Mouse (Mus musculus) heart, postnatal 0 days (tissue): ENCODE measurements around the gene Anxa3. TPM values are rescaled to one million over a fixed set of nuclear protein-coding genes. Genes with fewer than 3 reads are reported as not detected.

Source experiments
- ATAC-seq: fragments of 200-750 bp; cut with Nextera tagmentation; 2 replicates; pipeline ENCODE4 v1.8.0; 2017; ENCODE audit warnings: low read depth, moderate number of reproducible peaks, moderate library complexity; ENCODE audit not compliant: insufficient read depth
- DNase-seq: peaks from one replicate; pipeline ENCODE4 v3.0.0-alpha.2; 2016; ENCODE audit warnings: low spot score
- H3K27ac ChIP-seq: fragments of 300-500 bp; sonication (generic); 2 replicates; pipeline ENCODE4 v1.5.1; 2014; ENCODE audit warnings: low read depth, mild to moderate bottlenecking
- H3K27me3 ChIP-seq: fragments of 300-500 bp; sonication (generic); 2 replicates; pipeline ENCODE4 v1.6.1; 2014; ENCODE audit warnings: low read length, mixed read lengths; ENCODE audit not compliant: control insufficient read depth, insufficient read depth
- H3K36me3 ChIP-seq: fragments of 300-500 bp; sonication (generic); replicated peaks from 2 replicates; pipeline ENCODE4 v1.6.1; 2014; ENCODE audit warnings: low read length, mixed read lengths; ENCODE audit not compliant: control insufficient read depth, insufficient read depth
- H3K4me1 ChIP-seq: fragments of 300-500 bp; sonication (generic); 2 replicates; pipeline ENCODE4 v1.6.1; 2014; ENCODE audit warnings: antibody characterized with exemption; ENCODE audit not compliant: control insufficient read depth, insufficient read depth
- H3K4me2 ChIP-seq: fragments of 300-500 bp; sonication (generic); 2 replicates; pipeline ENCODE4 v1.6.1; 2014; ENCODE audit warnings: low read depth, mild to moderate bottlenecking, low read length, moderate library complexity
- H3K4me3 ChIP-seq: fragments of 300-500 bp; sonication (generic); 2 replicates; pipeline ENCODE4 v1.5.1; 2014; ENCODE audit warnings: low read depth, low read length
- H3K9ac ChIP-seq: fragments of 300-500 bp; sonication (generic); replicated peaks from 2 replicates; pipeline ENCODE4 v1.6.1; 2014; ENCODE audit warnings: low read depth, low read length, mixed read lengths
- H3K9me3 ChIP-seq: fragments of 300-500 bp; sonication (generic); replicated peaks from 2 replicates; pipeline ENCODE4 v1.6.1; 2016; ENCODE audit warnings: low read length; ENCODE audit not compliant: control insufficient read depth
- CTCF ChIP-seq: IDR thresholded peaks from 2 replicates; pipeline ENCODE4 v1.5.1; 2016; ENCODE audit warnings: antibody characterized with exemption, control low read depth, low read depth
- EP300 ChIP-seq: IDR thresholded peaks from 2 replicates; pipeline ENCODE4 v1.6.1; 2016; ENCODE audit warnings: antibody characterized with exemption, low read depth
- WGBS: fragments of 180-500 bp; shearing (Covaris S2); extraction: QIAGEN DNeasy Blood & Tissue Kit; methylation state at CpG from one replicate; pipeline ENCODE4 v1.1.7; 2014; 5-methylcytosine and 5-hydroxymethylcytosine counted together
- polyA plus RNA-seq: library from polyadenylated mRNA; unstranded; fragments of >200 nt; fragmentation: Nextera tagmentation; extraction: Ambion mirVana; gene quantifications from 2 replicates; pipeline ENCODE4 v1.2.1, GENCODE M21; 2015
- total RNA-seq: library from RNA; depleted of rRNA; stranded (reverse); fragments of >200 nt; gene quantifications from 2 replicates; pipeline ENCODE4 v1.2.3, GENCODE M21; 2014; ENCODE audit warnings: low replicate concordance

The Anxa3 gene
- total and polyA plus RNA-seq, 2 experiments from 2014 or later = 42.0 to 50.3 TPM

DNA sequence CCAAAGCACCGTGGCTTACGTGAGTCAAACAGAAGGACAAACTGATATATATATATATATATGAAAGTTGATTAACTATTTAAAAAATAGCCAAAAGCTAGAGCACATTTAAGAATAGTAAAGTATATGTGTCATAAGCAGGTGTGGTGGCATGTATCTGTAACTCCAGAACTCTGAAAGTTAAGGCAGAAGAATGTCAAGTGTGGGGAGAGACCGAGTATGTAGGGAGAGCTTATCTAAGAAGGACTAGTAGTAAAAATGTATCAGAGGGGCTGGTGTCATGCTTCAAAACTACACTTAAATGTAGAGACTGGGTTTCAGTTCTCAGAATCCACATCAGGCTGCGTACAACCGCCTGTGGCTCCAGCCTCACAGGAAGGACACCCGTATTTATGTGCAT is 4.3 kb downstream of the Anxa3 start:
- TF ChIP-seq CTCF (no peak), EP300 (no peak)
- no peak overlapping the region for H3K4me2 ChIP-seq
- no peaks in the 10 kb centered on the region for H3K9me3 ChIP-seq
- no peak overlapping the region for H3K9ac ChIP-seq
- DNase-seq (no peak), ATAC-seq (no peak)
- H3K4me1 ChIP-seq = 0 out of 2 replicates have a peak, but pooled peaks cover 5% of the 10 kb centered on the region
- no peak overlapping the region for H3K27ac ChIP-seq
- WGBS = 80% methylated on average over 6 of the region's 6 CpGs
- 0 out of 2 replicates have a peak, but pooled peaks cover 4% of the 10 kb centered on the region for H3K36me3 ChIP-seq
- H3K27me3 ChIP-seq = no peaks in the 10 kb centered on the region
- no peak overlapping the region for H3K4me3 ChIP-seq

DNA sequence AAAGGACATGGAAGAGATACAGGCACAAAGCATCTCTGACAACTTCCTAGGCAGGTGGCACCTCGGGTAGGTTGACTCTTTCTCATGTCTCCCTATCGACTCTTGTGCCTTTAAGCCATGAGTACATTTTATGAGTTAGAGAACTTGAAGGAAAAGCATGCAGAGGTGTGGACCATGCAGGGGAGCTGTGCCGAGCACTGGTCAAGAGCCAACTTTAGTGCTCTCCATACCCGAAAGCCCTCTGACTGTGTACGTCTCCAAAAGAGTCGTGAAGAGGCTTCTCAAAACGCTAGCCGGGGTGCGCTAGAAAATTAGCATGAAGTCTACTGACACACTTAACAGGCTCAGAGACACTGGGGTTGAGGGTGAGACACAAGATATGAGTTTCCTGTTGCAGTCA is 6.0 kb downstream of the Anxa3 start:
- Histone ChIP-seq H3K4me3 (no peak overlapping the region), H3K27ac (no peak overlapping the region), H3K9ac (no peak overlapping the region), H3K36me3 (0 out of 2 replicates have a peak, but pooled peaks cover 4% of the 10 kb centered on the region), H3K4me1 (0 out of 2 replicates have a peak, but pooled peaks cover 5% of the 10 kb centered on the region), H3K4me2 (no peak overlapping the region), H3K27me3 (no peaks in the 10 kb centered on the region), H3K9me3 (no peaks in the 10 kb centered on the region)
- no peak for ATAC-seq
- 89% methylated on average over 9 of the region's 9 CpGs for WGBS
- no peak for DNase-seq
- TF ChIP-seq CTCF (no peak), EP300 (no peak)

DNA sequence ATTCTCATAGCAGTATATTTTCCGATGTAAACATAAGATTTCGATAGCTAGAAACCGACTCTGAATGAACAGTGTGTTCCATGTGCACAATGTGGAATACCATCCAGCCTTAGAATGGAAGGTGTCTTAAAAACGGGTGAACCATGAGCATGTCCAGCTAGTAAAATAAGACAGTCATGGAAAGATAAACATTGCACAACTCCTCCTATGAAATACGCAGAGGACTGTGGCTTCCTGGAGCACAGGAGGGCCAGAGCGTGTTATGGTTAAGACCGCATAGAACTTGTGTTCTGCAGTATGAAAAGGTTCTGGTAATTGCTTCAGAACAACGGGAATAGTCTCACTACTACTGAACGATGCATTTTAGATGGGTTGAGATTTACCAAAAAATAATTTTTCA is 6.8 kb downstream of the Anxa3 start:
- no peak overlapping the region for H3K4me3 ChIP-seq
- H3K27ac ChIP-seq = no peak overlapping the region
- no peak overlapping the region for H3K9ac ChIP-seq
- 77% methylated on average over 9 of the region's 9 CpGs for WGBS
- ATAC-seq (no peak), DNase-seq (no peak)
- no peaks in the 10 kb centered on the region for H3K27me3 ChIP-seq
- no peak for TF ChIP-seq EP300
- TF ChIP-seq CTCF = no peak
- peaks cover 12% of the 10 kb centered on the region for H3K4me1 ChIP-seq
- 0 out of 2 replicates have a peak, but pooled peaks cover 4% of the 10 kb centered on the region for H3K36me3 ChIP-seq
- no peaks in the 10 kb centered on the region for H3K9me3 ChIP-seq
- H3K4me2 ChIP-seq = no peak overlapping the region

DNA sequence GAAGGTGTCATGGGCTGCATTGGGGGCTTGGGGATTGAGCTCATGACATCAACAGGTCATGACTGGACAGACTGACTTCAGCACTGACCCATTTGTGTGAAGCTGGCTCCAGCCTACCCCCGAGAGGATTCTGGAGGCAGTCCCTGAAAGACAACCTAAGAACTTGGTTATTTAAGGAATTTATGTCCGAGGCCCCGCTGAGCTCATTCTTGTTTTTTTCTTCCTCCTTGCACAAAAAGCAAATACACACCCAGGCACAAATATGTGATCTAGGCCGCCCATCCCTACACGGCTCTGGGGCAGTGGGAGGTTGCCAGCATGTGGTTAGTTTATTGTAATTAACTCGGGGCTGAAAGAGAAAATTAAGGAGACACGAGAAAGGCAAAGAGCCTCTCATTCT is 9.0 kb downstream of the Anxa3 start:
- WGBS = 34% methylated on average over 7 of the region's 7 CpGs
- Histone ChIP-seq H3K27ac (0 out of 2 replicates have a peak overlapping the region, but pooled peaks have one; percentile 27), H3K9ac (no peak overlapping the region), H3K27me3 (no peaks in the 10 kb centered on the region), H3K4me2 (no peak overlapping the region), H3K4me1 (peaks cover 12% of the 10 kb centered on the region), H3K9me3 (no peaks in the 10 kb centered on the region), H3K4me3 (no peak overlapping the region), H3K36me3 (0 out of 2 replicates have a peak, but pooled peaks cover 4% of the 10 kb centered on the region)
- DNase-seq (no peak), ATAC-seq (no peak; the same call in 1 of the 2 replicates)
- TF ChIP-seq EP300 (no peak), CTCF (no peak)

DNA sequence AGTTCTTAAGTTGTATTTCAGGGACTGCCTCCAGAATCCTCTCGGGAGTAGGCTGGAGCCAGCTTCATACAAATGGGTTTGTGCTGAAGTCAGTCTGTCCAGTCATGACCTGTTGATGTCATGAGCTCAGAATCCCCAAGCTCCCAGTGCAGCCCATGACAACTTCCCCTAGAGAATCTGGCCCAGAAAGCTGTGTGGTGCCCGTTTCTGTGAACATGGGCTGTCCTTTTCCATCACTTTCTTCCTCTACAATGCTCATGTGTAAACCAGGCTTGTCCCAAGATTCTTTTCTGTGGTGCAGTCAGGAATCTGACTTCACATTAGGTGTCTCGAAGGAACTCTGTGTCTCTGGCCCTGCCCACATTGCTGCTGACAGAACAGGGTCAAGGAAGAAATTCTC is 10.0 kb downstream of the Anxa3 start:
- peaks cover 12% of the 10 kb centered on the region for H3K4me1 ChIP-seq
- H3K36me3 ChIP-seq = 0 out of 2 replicates have a peak, but pooled peaks cover 2% of the 10 kb centered on the region
- no peak overlapping the region for H3K9ac ChIP-seq
- ATAC-seq (peak; percentile 59), DNase-seq (peak; percentile 28)
- H3K4me3 ChIP-seq = no peak overlapping the region
- H3K9me3 ChIP-seq = no peaks in the 10 kb centered on the region
- no peak for TF ChIP-seq EP300
- TF ChIP-seq CTCF = no peak
- no peaks in the 10 kb centered on the region for H3K27me3 ChIP-seq
- no peak overlapping the region for H3K4me2 ChIP-seq
- peak overlapping the region; percentile 5; the same call in 1 of the 2 replicates for H3K27ac ChIP-seq
- WGBS = 39% methylated on average over 3 of the region's 3 CpGs

DNA sequence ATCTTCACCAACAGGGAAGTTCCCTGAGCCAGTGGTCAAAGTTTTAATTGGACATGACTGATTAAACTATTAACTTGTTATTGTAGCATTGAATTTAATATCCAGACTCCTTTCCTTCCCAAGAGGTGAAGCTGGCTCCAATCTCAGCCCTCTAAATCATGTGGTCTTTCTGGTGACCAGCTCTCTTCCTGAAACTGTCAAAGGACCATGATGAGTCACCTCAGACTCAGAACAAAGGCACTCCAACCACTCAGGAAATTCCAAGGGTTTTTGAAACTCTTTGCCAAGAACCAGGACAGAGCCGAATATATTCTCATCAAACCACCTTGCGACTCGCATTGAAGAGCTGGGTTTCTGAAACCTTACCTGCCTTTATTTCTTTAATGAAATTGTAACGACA is 11.2 kb downstream of the Anxa3 start:
- Histone ChIP-seq H3K36me3 (no peaks in the 10 kb centered on the region), H3K4me3 (no peak overlapping the region), H3K27me3 (no peaks in the 10 kb centered on the region), H3K4me2 (no peak overlapping the region), H3K27ac (peak overlapping the region; percentile 37; the same call in 1 of the 2 replicates), H3K9me3 (no peaks in the 10 kb centered on the region), H3K4me1 (peaks cover 12% of the 10 kb centered on the region), H3K9ac (no peak overlapping the region)
- no peak for ATAC-seq
- TF ChIP-seq CTCF = no peak
- no peak for TF ChIP-seq EP300
- WGBS = 43% methylated on average over 4 of the region's 4 CpGs
- peak; percentile 45 for DNase-seq
